Mouse (Mus musculus) MEL (cell line): ENCODE measurements at regions not wholly inside any gene's neighbourhood (a gene's known extent, or its start where the extent isn't known, plus 50 kb on each side); places are given as distances from the start of the nearest gene placed in this dataset.

Source experiments
- DNase-seq: peaks from one replicate; pipeline ENCODE4 v3.0.0; 2011; ENCODE audit warnings: low read depth, low spot score
- H3K27ac ChIP-seq: 2 replicates; pipeline ENCODE4 v1.5.1; 2012; ENCODE audit warnings: low read depth, mild to moderate bottlenecking, control low read depth, low read length, moderate library complexity; ENCODE audit not compliant: control insufficient read depth
- H3K27me3 ChIP-seq, 2 experiments: fragments of 150-350 bp in 1 of 2; sonication (generic) in 1 of 2; 2 replicates each; pipeline ENCODE4 v1.6.1; 2012; ENCODE audit warnings: low read length in 2 of 2, mild to moderate bottlenecking in 2 of 2, improper control_type of control experiment in 1 of 2, moderate library complexity in 1 of 2; ENCODE audit not compliant: insufficient read depth in 2 of 2, control insufficient read depth in 1 of 2
- H3K36me3 ChIP-seq, 2 experiments: 2 replicates each; pipeline ENCODE4 v1.6.1; 2012 to 2014; ENCODE audit warnings: low read length in 2 of 2, improper control_type of control experiment in 1 of 2, inconsistent platforms in 1 of 2, mild to moderate bottlenecking in 1 of 2; ENCODE audit not compliant: insufficient read depth in 2 of 2, control insufficient read depth in 1 of 2
- H3K4me1 ChIP-seq, 2 experiments: fragments of 150-350 bp in 1 of 2; sonication (generic) in 1 of 2; 2 replicates each; pipeline ENCODE4 v1.6.1; 2012; ENCODE audit warnings: low read length in 2 of 2, improper control_type of control experiment in 1 of 2, mild to moderate bottlenecking in 1 of 2; ENCODE audit not compliant: insufficient read depth in 2 of 2, control insufficient read depth in 1 of 2
- H3K4me3 ChIP-seq, 2 experiments: fragments of 150-350 bp in 1 of 2; sonication (generic) in 1 of 2; 2 replicates each; pipeline ENCODE4 v1.5.1; 2012; ENCODE audit warnings: low read depth in 2 of 2, low read length in 2 of 2, mild to moderate bottlenecking in 2 of 2, moderate library complexity in 2 of 2, control low read depth in 1 of 2, improper control_type of control experiment in 1 of 2; ENCODE audit not compliant: control insufficient read depth in 1 of 2, insufficient read depth in 1 of 2
- H3K79me2 ChIP-seq: 2 replicates; pipeline ENCODE4 v1.6.1; 2012; ENCODE audit warnings: mild to moderate bottlenecking, low read length, moderate library complexity; ENCODE audit not compliant: control insufficient read depth, poor library complexity, insufficient read depth
- H3K9ac ChIP-seq: 2 replicates; pipeline ENCODE4 v1.6.1; 2012; ENCODE audit warnings: low read depth, mild to moderate bottlenecking, control low read depth, low read length, moderate library complexity; ENCODE audit not compliant: control insufficient read depth, poor library complexity, severe bottlenecking
- H3K9me3 ChIP-seq: fragments of 150-350 bp; sonication (generic); replicated peaks from 2 replicates; pipeline ENCODE4 v1.6.1; 2012; ENCODE audit warnings: mild to moderate bottlenecking, low read length, improper control_type of control experiment, moderate library complexity; ENCODE audit not compliant: insufficient read depth
- CTCF ChIP-seq, 3 experiments: IDR thresholded peaks in 2 of 3; conservative IDR thresholded peaks in 1 of 3; 2 replicates each; pipeline ENCODE4 v1.5.1; 2011 to 2012; ENCODE audit warnings: low read length in 3 of 3, low read depth in 2 of 3, mild to moderate bottlenecking in 2 of 3, improper control_type of control experiment in 1 of 3, inconsistent platforms in 1 of 3, mixed read lengths in 1 of 3, moderate library complexity in 1 of 3; ENCODE audit not compliant: control insufficient read depth in 1 of 3, insufficient read depth in 1 of 3, poor library complexity in 1 of 3, severe bottlenecking in 1 of 3
- GABPA ChIP-seq: IDR thresholded peaks from 2 replicates; pipeline ENCODE4 v1.6.1; 2012; ENCODE audit warnings: low read depth, mild to moderate bottlenecking, inconsistent platforms, low read length, improper control_type of control experiment, moderate library complexity
- HCFC1 ChIP-seq: IDR thresholded peaks from 2 replicates; pipeline ENCODE4 v1.6.1; 2012; ENCODE audit warnings: low read depth, mild to moderate bottlenecking, inconsistent platforms, low read length, improper control_type of control experiment, moderate library complexity
- MAFK ChIP-seq: IDR thresholded peaks from 2 replicates; pipeline ENCODE4 v1.6.1; 2011; ENCODE audit warnings: low read depth, mild to moderate bottlenecking, low read length, improper control_type of control experiment, borderline replicate concordance
- MXI1 ChIP-seq: IDR thresholded peaks from 2 replicates; pipeline ENCODE4 v1.6.1; 2011; ENCODE audit warnings: mild to moderate bottlenecking, low read depth, low read length, improper control_type of control experiment
- MYB ChIP-seq: IDR thresholded peaks from 2 replicates; pipeline ENCODE4 v1.6.1; 2011; ENCODE audit warnings: mild to moderate bottlenecking, low read depth, low read length, improper control_type of control experiment
- MYC ChIP-seq: IDR thresholded peaks from 2 replicates; pipeline ENCODE4 v1.6.1; 2011; ENCODE audit warnings: low read depth, mild to moderate bottlenecking, low read length, improper control_type of control experiment, moderate library complexity
- NELFE ChIP-seq: IDR thresholded peaks from 2 replicates; pipeline ENCODE4 v1.6.1; 2011; ENCODE audit warnings: low read depth, low read length, improper control_type of control experiment
- POLR2A ChIP-seq, 2 experiments: IDR thresholded peaks; 2 replicates each; pipeline ENCODE4 v1.6.1; 2011 to 2012; ENCODE audit warnings: low read length in 2 of 2, mild to moderate bottlenecking in 2 of 2, control low read depth in 1 of 2, improper control_type of control experiment in 1 of 2, low read depth in 1 of 2, moderate library complexity in 1 of 2; ENCODE audit not compliant: control insufficient read depth in 1 of 2, insufficient read depth in 1 of 2, poor library complexity in 1 of 2
- POLR2AphosphoS2 ChIP-seq: IDR thresholded peaks from 2 replicates; pipeline ENCODE4 v1.6.1; 2011; ENCODE audit warnings: low read length, improper control_type of control experiment
- POLR2AphosphoS5 ChIP-seq: IDR thresholded peaks from 2 replicates; pipeline ENCODE4 v1.6.1; 2012; ENCODE audit warnings: low read depth, borderline replicate concordance, mild to moderate bottlenecking, inconsistent platforms, low read length, moderate library complexity, mixed read lengths
- RCOR1 ChIP-seq: IDR thresholded peaks from 2 replicates; pipeline ENCODE4 v1.6.1; 2012; ENCODE audit warnings: low read depth, mild to moderate bottlenecking, inconsistent platforms, low read length, improper control_type of control experiment
- SIN3A ChIP-seq: IDR thresholded peaks from 2 replicates; pipeline ENCODE4 v1.6.1; 2012; ENCODE audit warnings: low read length, improper control_type of control experiment, inconsistent platforms
- TAL1 ChIP-seq: IDR thresholded peaks from 2 replicates; pipeline ENCODE4 v1.6.1; 2012; ENCODE audit warnings: mild to moderate bottlenecking, inconsistent platforms, low read length, moderate library complexity, mixed read lengths
- TBP ChIP-seq: IDR thresholded peaks from 2 replicates; pipeline ENCODE4 v1.8.0; 2011; ENCODE audit warnings: low read depth, low read length, improper control_type of control experiment
- UBTF ChIP-seq: IDR thresholded peaks from 2 replicates; pipeline ENCODE4 v1.6.1; 2012; ENCODE audit warnings: low read depth, mild to moderate bottlenecking, inconsistent platforms, low read length, improper control_type of control experiment, moderate library complexity, borderline replicate concordance; ENCODE audit not compliant: insufficient read depth
- USF1 ChIP-seq: IDR thresholded peaks from 2 replicates; pipeline ENCODE4 v1.6.1; 2014; ENCODE audit warnings: low read depth, mild to moderate bottlenecking, inconsistent platforms, low read length, improper control_type of control experiment, moderate library complexity
- USF2 ChIP-seq, 2 experiments: IDR thresholded peaks; 2 replicates each; pipeline ENCODE4 v1.6.1; 2011 to 2012; ENCODE audit warnings: improper control_type of control experiment in 2 of 2, low read length in 2 of 2, borderline replicate concordance in 1 of 2, inconsistent platforms in 1 of 2, low read depth in 1 of 2, mild to moderate bottlenecking in 1 of 2; ENCODE audit not compliant: insufficient read depth in 1 of 2
- ZMIZ1 ChIP-seq: IDR thresholded peaks from 2 replicates; pipeline ENCODE4 v1.6.1; 2012; ENCODE audit warnings: low read depth, mild to moderate bottlenecking, inconsistent platforms, low read length, improper control_type of control experiment, moderate library complexity
- ZNF384 ChIP-seq: IDR thresholded peaks from 2 replicates; pipeline ENCODE4 v1.6.1; 2012; ENCODE audit warnings: low read depth, mild to moderate bottlenecking, inconsistent platforms, low read length, improper control_type of control experiment

- no peaks in the 10 kb centered on the region for H3K4me1 ChIP-seq
- H3K4me3 ChIP-seq, result no peak overlapping the region
- no peak overlapping the region for H3K9ac ChIP-seq
- no peaks in the 10 kb centered on the region for H3K79me2 ChIP-seq
- TF ChIP-seq GABPA, result no peak
- TF ChIP-seq HCFC1, result no peak
- no peak for TF ChIP-seq TBP
- TF ChIP-seq POLR2A (IDR thresholded peaks at IDR 0.05; ENCODE audit: control insufficient read depth in 1 of 2, insufficient read depth in 1 of 2, low read depth in 1 of 2, low read length in 2 of 2, poor library complexity in 1 of 2), result no peak
- no peak for TF ChIP-seq MAFK
- TF ChIP-seq UBTF, result no peak
- TF ChIP-seq POLR2AphosphoS5, result no peak
- no peak for TF ChIP-seq TAL1
- TF ChIP-seq MYB, result no peak
- no peak for TF ChIP-seq MYC
- TF ChIP-seq MXI1, result no peak
- TF ChIP-seq USF2 (IDR thresholded peaks at IDR 0.05; ENCODE audit: borderline replicate concordance in 1 of 2, insufficient read depth in 1 of 2, low read depth in 1 of 2, low read length in 2 of 2), result no peak
- TF ChIP-seq NELFE, result no peak
- no peak for TF ChIP-seq RCOR1
- no peak for TF ChIP-seq SIN3A
- no peak for TF ChIP-seq POLR2AphosphoS2
- H3K36me3 ChIP-seq, result no peaks in the 10 kb centered on the region
- no peak for DNase-seq
- H3K27me3 ChIP-seq, result no peaks in the 10 kb centered on the region
- H3K9me3 ChIP-seq, result no peaks in the 10 kb centered on the region
- no peak overlapping the region for H3K27ac ChIP-seq
Observed at GRCm38 (mm10) chr10:9055274-9055673, 169.4 kb upstream of the Sash1 start.

- Histone ChIP-seq H3K9ac (no peak overlapping the region), H3K4me1 (no peaks in the 10 kb centered on the region), H3K36me3 (no peaks in the 10 kb centered on the region), H3K4me3 (no peak overlapping the region), H3K9me3 (no peaks in the 10 kb centered on the region), H3K27ac (no peak overlapping the region), H3K79me2 (no peaks in the 10 kb centered on the region), H3K27me3 (no peaks in the 10 kb centered on the region)
- DNase-seq, result peak; percentile 1
- no peak for TF ChIP-seq MXI1
- peak in 1 of 3 experiments; percentile 8; a peak in 1 of 6 replicates for TF ChIP-seq CTCF (IDR thresholded peaks at IDR 0.05 in 2 of 3, conservative IDR thresholded peaks at IDR 0.05 in 1 of 3; ENCODE audit: control insufficient read depth in 1 of 3, insufficient read depth in 1 of 3, low read depth in 2 of 3, low read length in 3 of 3, poor library complexity in 1 of 3, severe bottlenecking in 1 of 3)
- no peak for TF ChIP-seq USF1
- TF ChIP-seq TBP, result no peak
- no peak for TF ChIP-seq ZNF384
- no peak for TF ChIP-seq ZMIZ1
- TF ChIP-seq POLR2AphosphoS2, result no peak
Observed at GRCm38 (mm10) chr10:9053371-9053770, 167.5 kb upstream of the Sash1 start.
